Mouse (Mus musculus) megakaryocyte, embryonic 14.5 days (primary cell): ENCODE data around the gene Cnrip1.

ENCODE experiments used
- FLI1 ChIP-seq: IDR thresholded peaks from 2 replicates; pipeline ENCODE4 v1.6.1; 2012; ENCODE audit warnings: low read length, inconsistent platforms, mixed read lengths
- GATA1 ChIP-seq: IDR thresholded peaks from 3 replicates; pipeline ENCODE4 v1.6.1; 2012; ENCODE audit warnings: mixed read lengths, low read length, inconsistent platforms, borderline replicate concordance

DNA sequence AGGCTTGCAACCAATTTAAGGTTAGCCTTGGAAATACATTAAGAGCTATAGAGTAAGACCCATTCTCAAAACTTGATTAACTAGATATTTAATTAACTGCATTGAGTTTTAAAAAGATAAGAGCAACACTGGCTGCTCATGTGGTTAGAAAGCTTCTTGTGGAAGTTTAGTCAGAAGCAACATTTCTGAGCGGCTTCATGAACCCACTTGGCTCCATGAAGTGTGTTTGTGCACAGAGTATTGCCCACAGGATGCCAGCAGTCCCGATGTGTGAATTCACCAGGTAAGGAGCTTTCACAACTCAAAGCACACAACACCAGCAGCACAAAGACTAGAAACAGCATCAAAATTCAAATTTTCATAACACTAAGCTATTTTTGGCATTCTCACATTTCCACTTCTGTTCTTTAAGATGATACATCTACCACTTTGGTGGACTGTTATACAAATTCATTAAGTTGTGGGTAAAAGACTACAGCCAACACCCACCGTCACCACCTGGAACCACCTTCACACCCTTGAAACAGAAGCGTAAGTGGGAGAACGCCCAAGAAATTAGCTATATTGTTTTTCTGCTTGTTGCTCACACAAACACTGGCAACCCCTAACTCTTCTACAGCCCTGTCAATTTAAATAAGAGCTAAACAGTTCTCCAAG, 43.7 kb upstream of the Cnrip1 start:
- no peak for TF ChIP-seq GATA1
- no peak for TF ChIP-seq FLI1
